Mouse (Mus musculus): ENCODE measurements around the gene Sgpl1. TPM values are rescaled to one million over a fixed set of nuclear protein-coding genes. Genes with fewer than 3 reads are reported as not detected.

Gene Sgpl1
- polyA plus RNA-seq, 1 experiment: 43.9 TPM

DNA sequence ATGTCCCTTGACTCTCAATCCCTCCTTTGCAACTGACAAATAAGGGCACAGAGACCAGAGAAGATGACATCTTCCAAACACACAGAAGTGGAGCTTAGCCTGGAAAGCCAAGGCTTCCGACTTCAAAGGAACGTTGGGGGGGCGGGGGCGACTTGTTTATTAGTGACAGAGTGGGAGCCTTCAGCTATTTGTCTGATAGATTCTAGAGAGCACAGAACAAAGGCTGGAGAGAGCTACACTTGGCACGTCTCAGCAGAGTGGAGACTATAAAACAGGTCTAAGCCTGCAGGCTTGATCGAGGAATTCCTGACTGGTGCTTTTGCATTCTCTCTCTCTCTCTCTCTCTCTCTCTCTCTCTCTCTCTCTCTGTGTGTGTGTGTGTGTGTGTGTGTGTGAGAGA is 3.1 kb upstream of the Sgpl1 start:
- H3K4me3 ChIP-seq (ENCODE audit: insufficient read depth, poor library complexity, severe bottlenecking): no peak overlapping the region
- H3K27me3 ChIP-seq (ENCODE audit: control insufficient read depth, insufficient read depth, insufficient read length): no peaks in the 10 kb centered on the region
- H3K36me3 ChIP-seq (ENCODE audit: control insufficient read depth, insufficient read depth): no peaks in the 10 kb centered on the region
- TF ChIP-seq CEBPB (IDR thresholded peaks at IDR 0.05; ENCODE audit: low read depth) (no peak), MYOD1 (IDR thresholded peaks at IDR 0.05; ENCODE audit: control insufficient read depth, insufficient read length, low read depth) (no peak), MYOG (IDR thresholded peaks at IDR 0.05; ENCODE audit: control insufficient read depth, extremely low read depth, insufficient read length) (no peak), FOSL1 (IDR thresholded peaks at IDR 0.05; ENCODE audit: insufficient read depth, low read length, poor library complexity, severe bottlenecking) (no peak), USF1 (IDR thresholded peaks at IDR 0.05; ENCODE audit: low read depth) (no peak), CTCF (IDR thresholded peaks at IDR 0.05; ENCODE audit: control insufficient read depth, insufficient read depth, insufficient read length) (no peak), MAX (IDR thresholded peaks at IDR 0.05) (no peak)
- peaks cover 4% of the 10 kb centered on the region for H3K79me3 ChIP-seq (ENCODE audit: low read depth)
- H3ac ChIP-seq (ENCODE audit: control insufficient read depth, insufficient read length, low read depth): no peak overlapping the region
- peaks cover 17% of the 10 kb centered on the region for H3K79me2 ChIP-seq (ENCODE audit: control insufficient read depth, insufficient read depth)

- Histone ChIP-seq H3K79me3 (ENCODE audit: low read depth) (peaks cover 12% of the 10 kb centered on the region), H3K4me3 (ENCODE audit: insufficient read depth, poor library complexity, severe bottlenecking) (no peak overlapping the region), H3K36me3 (ENCODE audit: control insufficient read depth, insufficient read depth) (no peaks in the 10 kb centered on the region), H3ac (ENCODE audit: control insufficient read depth, insufficient read length, low read depth) (no peak overlapping the region), H3K27me3 (ENCODE audit: control insufficient read depth, insufficient read depth, insufficient read length) (no peaks in the 10 kb centered on the region), H3K79me2 (ENCODE audit: control insufficient read depth, insufficient read depth) (peaks cover 28% of the 10 kb centered on the region)
- TF ChIP-seq CTCF (IDR thresholded peaks at IDR 0.05; ENCODE audit: control insufficient read depth, insufficient read depth, insufficient read length) (no peak), MYOD1 (IDR thresholded peaks at IDR 0.05; ENCODE audit: control insufficient read depth, insufficient read length, low read depth) (no peak), FOSL1 (IDR thresholded peaks at IDR 0.05; ENCODE audit: insufficient read depth, low read length, poor library complexity, severe bottlenecking) (no peak), MYOG (IDR thresholded peaks at IDR 0.05; ENCODE audit: control insufficient read depth, extremely low read depth, insufficient read length) (no peak), USF1 (IDR thresholded peaks at IDR 0.05; ENCODE audit: low read depth) (no peak), CEBPB (IDR thresholded peaks at IDR 0.05; ENCODE audit: low read depth) (no peak), MAX (IDR thresholded peaks at IDR 0.05) (no peak)
These were observed 2.0 kb upstream of the Sgpl1 start for GRCm38 (mm10) chr10:61149476-61149875.

DNA sequence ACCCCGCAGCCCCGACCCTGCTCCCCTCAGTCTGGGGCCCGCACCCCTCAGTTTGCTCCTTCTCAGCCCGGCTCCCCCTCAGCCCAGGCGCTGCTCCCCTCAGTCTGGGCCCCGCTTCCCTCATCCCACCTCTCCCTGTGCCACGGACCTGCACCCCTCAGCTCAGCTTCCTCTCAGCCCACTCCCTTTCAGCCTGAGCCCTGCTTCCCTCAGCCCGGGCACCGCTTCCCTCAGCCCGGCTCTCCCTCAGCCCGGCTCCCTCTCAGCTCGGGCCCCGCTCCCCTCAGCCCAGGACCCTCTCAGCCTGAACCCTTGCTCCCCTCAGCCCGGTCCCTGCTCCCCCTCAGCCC is 721 bp downstream of the Sgpl1 start:
- Histone ChIP-seq H3K79me3 (ENCODE audit: low read depth) (peaks cover 19% of the 10 kb centered on the region), H3K36me3 (ENCODE audit: control insufficient read depth, insufficient read depth) (no peaks in the 10 kb centered on the region), H3K79me2 (ENCODE audit: control insufficient read depth, insufficient read depth) (peaks cover 55% of the 10 kb centered on the region), H3ac (ENCODE audit: control insufficient read depth, insufficient read length, low read depth) (peak overlapping the region; percentile 97), H3K27me3 (ENCODE audit: control insufficient read depth, insufficient read depth, insufficient read length) (no peaks in the 10 kb centered on the region), H3K4me3 (ENCODE audit: insufficient read depth, poor library complexity, severe bottlenecking) (peak overlapping the region; percentile 86)
- no peak for TF ChIP-seq FOSL1 (IDR thresholded peaks at IDR 0.05; ENCODE audit: insufficient read depth, low read length, poor library complexity, severe bottlenecking)
- TF ChIP-seq CTCF (IDR thresholded peaks at IDR 0.05; ENCODE audit: control insufficient read depth, insufficient read depth, insufficient read length): no peak
- no peak for TF ChIP-seq USF1 (IDR thresholded peaks at IDR 0.05; ENCODE audit: low read depth)
- no peak for TF ChIP-seq MYOD1 (IDR thresholded peaks at IDR 0.05; ENCODE audit: control insufficient read depth, insufficient read length, low read depth)
- TF ChIP-seq MAX (IDR thresholded peaks at IDR 0.05): no peak
- TF ChIP-seq MYOG (IDR thresholded peaks at IDR 0.05; ENCODE audit: control insufficient read depth, extremely low read depth, insufficient read length): no peak
- no peak for TF ChIP-seq CEBPB (IDR thresholded peaks at IDR 0.05; ENCODE audit: low read depth)

- H3K36me3 ChIP-seq (ENCODE audit: control insufficient read depth, insufficient read depth): no peaks in the 10 kb centered on the region
- peak overlapping the region; percentile 86 for H3K4me3 ChIP-seq (ENCODE audit: insufficient read depth, poor library complexity, severe bottlenecking)
These were observed 1.2 kb downstream of the Sgpl1 start for GRCm38 (mm10) chr10:61146119-61146806.

DNA sequence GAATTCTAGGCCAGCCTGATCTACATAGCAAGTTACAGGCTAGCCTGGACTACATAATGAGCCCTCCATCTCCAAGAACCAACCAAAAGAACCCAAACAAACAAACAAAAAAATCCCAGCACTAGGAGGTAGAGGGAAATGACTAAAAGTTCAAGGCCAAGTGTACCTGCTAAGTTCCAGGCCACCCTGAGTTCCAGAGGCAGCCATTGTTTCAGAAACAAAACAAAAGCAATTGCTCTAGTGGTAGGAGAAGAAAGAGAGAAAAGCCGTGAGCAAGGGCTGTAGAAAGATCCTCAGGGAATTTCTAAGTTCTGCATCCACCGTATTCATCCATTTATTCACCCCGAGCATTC is 1.8 kb downstream of the Sgpl1 start:
- Histone ChIP-seq H3K79me2 (ENCODE audit: control insufficient read depth, insufficient read depth) (peaks cover 66% of the 10 kb centered on the region), H3ac (ENCODE audit: control insufficient read depth, insufficient read length, low read depth) (peak overlapping the region; percentile 97), H3K79me3 (ENCODE audit: low read depth) (peaks cover 19% of the 10 kb centered on the region), H3K36me3 (ENCODE audit: control insufficient read depth, insufficient read depth) (peaks cover 5% of the 10 kb centered on the region), H3K27me3 (ENCODE audit: control insufficient read depth, insufficient read depth, insufficient read length) (no peaks in the 10 kb centered on the region), H3K4me3 (ENCODE audit: insufficient read depth, poor library complexity, severe bottlenecking) (peak overlapping the region; percentile 86)
- TF ChIP-seq USF1 (IDR thresholded peaks at IDR 0.05; ENCODE audit: low read depth) (no peak), CTCF (IDR thresholded peaks at IDR 0.05; ENCODE audit: control insufficient read depth, insufficient read depth, insufficient read length) (no peak), MYOD1 (IDR thresholded peaks at IDR 0.05; ENCODE audit: control insufficient read depth, insufficient read length, low read depth) (no peak), CEBPB (IDR thresholded peaks at IDR 0.05; ENCODE audit: low read depth) (no peak), MYOG (IDR thresholded peaks at IDR 0.05; ENCODE audit: control insufficient read depth, extremely low read depth, insufficient read length) (no peak)

More at GRCm38 (mm10) chr10:61146119-61146806, 1.2 kb downstream of the Sgpl1 start:
- TF ChIP-seq FOSL1 (IDR thresholded peaks at IDR 0.05; ENCODE audit: insufficient read depth, low read length, poor library complexity, severe bottlenecking) (no peak), USF1 (IDR thresholded peaks at IDR 0.05; ENCODE audit: low read depth) (no peak), MYOG (IDR thresholded peaks at IDR 0.05; ENCODE audit: control insufficient read depth, extremely low read depth, insufficient read length) (no peak), CTCF (IDR thresholded peaks at IDR 0.05; ENCODE audit: control insufficient read depth, insufficient read depth, insufficient read length) (no peak), CEBPB (IDR thresholded peaks at IDR 0.05; ENCODE audit: low read depth) (no peak), MYOD1 (IDR thresholded peaks at IDR 0.05; ENCODE audit: control insufficient read depth, insufficient read length, low read depth) (no peak), MAX (IDR thresholded peaks at IDR 0.05) (no peak)
- no peaks in the 10 kb centered on the region for H3K27me3 ChIP-seq (ENCODE audit: control insufficient read depth, insufficient read depth, insufficient read length)
- H3K79me3 ChIP-seq (ENCODE audit: low read depth): peaks cover 19% of the 10 kb centered on the region
- peak overlapping the region; percentile 97 for H3ac ChIP-seq (ENCODE audit: control insufficient read depth, insufficient read length, low read depth)
- H3K79me2 ChIP-seq (ENCODE audit: control insufficient read depth, insufficient read depth): peaks cover 60% of the 10 kb centered on the region

Data from C2C12 (cell line).